Mouse (Mus musculus): Measurements from ENCODE around the gene Hells. TPM values are rescaled to one million over a fixed set of nuclear protein-coding genes. Genes with fewer than 3 reads are reported as not detected.
A peak's percentile ranks its signal among the peaks of the same experiment; 100 is the strongest.

Hells gene
- polyA plus RNA-seq (2014; fragmentation: Nextera tagmentation; extraction: Ambion mirVana): 81.7 and 82.0 TPM in 2 replicates

DNA sequence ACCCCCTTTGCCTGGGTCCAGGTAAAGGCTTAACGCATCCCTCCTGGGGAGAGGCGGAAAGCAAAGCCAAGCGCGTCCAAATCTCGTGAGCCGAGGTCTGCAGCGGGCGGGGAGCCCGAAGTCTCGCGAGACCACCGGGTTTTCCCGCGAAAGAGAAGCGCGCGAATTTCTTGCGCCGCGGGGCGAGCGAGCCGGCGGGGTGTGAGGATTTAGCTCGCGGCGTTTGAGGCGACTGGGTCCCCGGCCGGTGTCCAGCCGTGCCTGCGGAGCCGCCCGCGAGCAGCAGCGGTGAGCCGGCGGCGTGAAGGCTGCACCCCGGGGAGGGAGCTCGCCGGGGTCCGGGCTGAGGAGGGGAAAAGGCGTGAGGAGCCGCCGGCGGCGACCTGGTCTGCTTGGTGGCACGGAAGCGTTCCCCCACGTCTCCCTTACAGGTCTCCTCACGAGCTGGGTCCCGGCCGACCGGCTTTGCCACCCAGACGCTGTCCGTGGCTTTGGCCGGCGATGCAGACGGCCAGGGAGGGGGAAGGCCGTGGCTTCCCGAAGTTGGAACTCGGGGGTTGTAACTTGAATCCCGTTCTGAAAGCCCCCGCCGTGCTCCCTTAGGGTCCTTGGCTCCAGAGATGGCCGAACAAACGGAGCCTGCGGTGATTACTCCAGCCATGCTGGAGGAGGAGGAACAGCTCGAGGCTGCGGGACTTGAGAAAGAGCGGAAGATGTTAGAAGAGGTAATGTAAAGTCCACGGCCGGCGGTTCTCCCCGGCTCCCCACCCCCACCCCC lies at the start of gene Hells:
TSS of gene Hells (plus strand) at position 128 of the 778 bp plus-strand sequence.
- ATAC-seq (replicated peaks; ENCODE audit: low FRiP score) (peak; percentile 91), DNase-seq (ENCODE audit: low spot score) (peak; percentile 91)
- under 1% methylated on average over 76 of the region's 76 CpGs for WGBS

GRCm38 (mm10) chr19:38901146-38902135 lies 29.3 kb upstream of the Hells start:
- no peaks in the 10 kb centered on the region for H3K27me3 ChIP-seq (replicated peaks; ENCODE audit: control insufficient read depth, insufficient read depth, low read length)
- H3K4me3 ChIP-seq (ENCODE audit: low read depth, low read length): no peak overlapping the region
- ATAC-seq (replicated peaks; ENCODE audit: low FRiP score) (no peak), DNase-seq (ENCODE audit: low spot score) (no peak)
- WGBS: 88% methylated on average over 12 of the region's 12 CpGs
- H3K9me3 ChIP-seq (ENCODE audit: control insufficient read depth, low read length): no peaks in the 10 kb centered on the region
- no peaks in the 10 kb centered on the region for H3K4me1 ChIP-seq (replicated peaks; ENCODE audit: control insufficient read depth, insufficient read depth, low read length)
- no peak overlapping the region for H3K9ac ChIP-seq (ENCODE audit: low read depth, low read length)
- peaks cover 5% of the 10 kb centered on the region; the same call in 1 of the 2 replicates for H3K36me3 ChIP-seq (ENCODE audit: control insufficient read depth, insufficient read depth, low read length)
- no peak overlapping the region for H3K27ac ChIP-seq (ENCODE audit: low read depth, low read length)
- H3K4me2 ChIP-seq: no peak overlapping the region

More for the DNA sequence above, at the start of gene Hells:
- H3K9ac ChIP-seq (ENCODE audit: low read depth, low read length): peak within 1 kb of the TSS; percentile 97
- no peaks in the 10 kb centered on the region for H3K9me3 ChIP-seq (ENCODE audit: control insufficient read depth, low read length)
- peaks cover 13% of the 10 kb centered on the region for H3K36me3 ChIP-seq (ENCODE audit: control insufficient read depth, insufficient read depth, low read length)
- H3K4me3 ChIP-seq (ENCODE audit: low read depth, low read length): peak within 1 kb of the TSS; percentile 87
- H3K27me3 ChIP-seq (replicated peaks; ENCODE audit: control insufficient read depth, insufficient read depth, low read length): no peaks in the 10 kb centered on the region
- H3K4me2 ChIP-seq: peak within 1 kb of the TSS; percentile 92
- peaks cover 13% of the 10 kb centered on the region; the same call in 1 of the 2 replicates for H3K4me1 ChIP-seq (replicated peaks; ENCODE audit: control insufficient read depth, insufficient read depth, low read length)
- H3K27ac ChIP-seq (ENCODE audit: low read depth, low read length): peak within 1 kb of the TSS; percentile 77

GRCm38 (mm10) chr19:38902501-38902900 lies 28.2 kb upstream of the Hells start:
- Histone ChIP-seq H3K9ac (ENCODE audit: low read depth, low read length) (no peak overlapping the region), H3K4me3 (ENCODE audit: low read depth, low read length) (no peak overlapping the region), H3K4me1 (replicated peaks; ENCODE audit: control insufficient read depth, insufficient read depth, low read length) (no peaks in the 10 kb centered on the region), H3K9me3 (ENCODE audit: control insufficient read depth, low read length) (no peaks in the 10 kb centered on the region), H3K27ac (ENCODE audit: low read depth, low read length) (no peak overlapping the region), H3K27me3 (replicated peaks; ENCODE audit: control insufficient read depth, insufficient read depth, low read length) (no peaks in the 10 kb centered on the region), H3K36me3 (ENCODE audit: control insufficient read depth, insufficient read depth, low read length) (peaks cover 5% of the 10 kb centered on the region; the same call in 1 of the 2 replicates), H3K4me2 (no peak overlapping the region)
- ATAC-seq (replicated peaks; ENCODE audit: low FRiP score): no peak
- 86% methylated on average over 5 of the region's 5 CpGs for WGBS
- no peak for DNase-seq (ENCODE audit: low spot score)

DNA sequence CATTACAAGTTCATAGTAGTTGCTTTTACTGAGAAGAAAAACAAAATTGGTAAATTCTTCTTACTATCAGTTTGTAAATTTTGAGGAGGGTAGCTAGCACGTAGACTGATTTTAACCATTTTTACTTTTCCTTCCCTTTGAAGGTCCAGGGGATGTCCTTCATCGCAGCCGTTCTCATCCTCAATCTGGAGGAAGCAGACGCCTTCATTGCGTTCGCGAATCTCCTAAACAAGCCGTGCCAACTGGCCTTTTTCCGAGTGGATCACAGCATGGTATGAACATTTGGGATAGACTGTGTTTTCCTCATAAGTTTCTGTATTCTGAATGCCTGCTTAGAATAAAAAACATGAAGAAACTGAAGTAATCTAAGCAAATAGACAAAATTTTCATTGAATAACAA lies 16.9 kb upstream of the Hells start:
- H3K4me1 ChIP-seq (replicated peaks; ENCODE audit: control insufficient read depth, insufficient read depth, low read length): no peaks in the 10 kb centered on the region
- H3K9ac ChIP-seq (ENCODE audit: low read depth, low read length): no peak overlapping the region
- H3K4me3 ChIP-seq (ENCODE audit: low read depth, low read length): no peak overlapping the region
- WGBS: 91% methylated on average over 9 of the region's 9 CpGs
- H3K4me2 ChIP-seq: no peak overlapping the region
- no peak overlapping the region for H3K27ac ChIP-seq (ENCODE audit: low read depth, low read length)
- H3K27me3 ChIP-seq (replicated peaks; ENCODE audit: control insufficient read depth, insufficient read depth, low read length): no peaks in the 10 kb centered on the region
- no peaks in the 10 kb centered on the region for H3K36me3 ChIP-seq (ENCODE audit: control insufficient read depth, insufficient read depth, low read length)
- DNase-seq (ENCODE audit: low spot score) (no peak), ATAC-seq (replicated peaks; ENCODE audit: low FRiP score) (no peak)
- H3K9me3 ChIP-seq (ENCODE audit: control insufficient read depth, low read length): no peaks in the 10 kb centered on the region

GRCm38 (mm10) chr19:38914926-38915325 lies 15.8 kb upstream of the Hells start:
- Histone ChIP-seq H3K9me3 (ENCODE audit: control insufficient read depth, low read length) (no peaks in the 10 kb centered on the region), H3K4me2 (no peak overlapping the region), H3K4me1 (replicated peaks; ENCODE audit: control insufficient read depth, insufficient read depth, low read length) (no peaks in the 10 kb centered on the region), H3K27me3 (replicated peaks; ENCODE audit: control insufficient read depth, insufficient read depth, low read length) (no peaks in the 10 kb centered on the region), H3K9ac (ENCODE audit: low read depth, low read length) (no peak overlapping the region), H3K27ac (ENCODE audit: low read depth, low read length) (no peak overlapping the region), H3K4me3 (ENCODE audit: low read depth, low read length) (no peak overlapping the region), H3K36me3 (ENCODE audit: control insufficient read depth, insufficient read depth, low read length) (no peaks in the 10 kb centered on the region)
- DNase-seq (ENCODE audit: low spot score) (no peak), ATAC-seq (replicated peaks; ENCODE audit: low FRiP score) (no peak)
- WGBS: 90% methylated on average over 15 of the region's 15 CpGs

GRCm38 (mm10) chr19:38915677-38916076 lies 15.0 kb upstream of the Hells start:
- Histone ChIP-seq H3K9ac (ENCODE audit: low read depth, low read length) (no peak overlapping the region), H3K27me3 (replicated peaks; ENCODE audit: control insufficient read depth, insufficient read depth, low read length) (no peaks in the 10 kb centered on the region), H3K27ac (ENCODE audit: low read depth, low read length) (no peak overlapping the region), H3K4me2 (no peak overlapping the region), H3K4me3 (ENCODE audit: low read depth, low read length) (no peak overlapping the region), H3K4me1 (replicated peaks; ENCODE audit: control insufficient read depth, insufficient read depth, low read length) (no peaks in the 10 kb centered on the region), H3K9me3 (ENCODE audit: control insufficient read depth, low read length) (no peaks in the 10 kb centered on the region), H3K36me3 (ENCODE audit: control insufficient read depth, insufficient read depth, low read length) (no peaks in the 10 kb centered on the region)
- DNase-seq (ENCODE audit: low spot score): no peak
- 44% methylated on average over 3 of the region's 3 CpGs for WGBS
- ATAC-seq (replicated peaks; ENCODE audit: low FRiP score): no peak

GRCm38 (mm10) chr19:38928481-38929158 lies 2.1 kb upstream of the Hells start:
- no peaks in the 10 kb centered on the region for H3K36me3 ChIP-seq (ENCODE audit: control insufficient read depth, insufficient read depth, low read length)
- H3K9me3 ChIP-seq (ENCODE audit: control insufficient read depth, low read length): no peaks in the 10 kb centered on the region
- no peak overlapping the region for H3K4me3 ChIP-seq (ENCODE audit: low read depth, low read length)
- H3K27ac ChIP-seq (ENCODE audit: low read depth, low read length): no peak overlapping the region
- WGBS: 91% methylated on average over 10 of the region's 11 CpGs
- no peak overlapping the region for H3K9ac ChIP-seq (ENCODE audit: low read depth, low read length)
- H3K4me2 ChIP-seq: no peak overlapping the region
- peaks cover 13% of the 10 kb centered on the region; the same call in 1 of the 2 replicates for H3K4me1 ChIP-seq (replicated peaks; ENCODE audit: control insufficient read depth, insufficient read depth, low read length)
- no peaks in the 10 kb centered on the region for H3K27me3 ChIP-seq (replicated peaks; ENCODE audit: control insufficient read depth, insufficient read depth, low read length)
- no peak for ATAC-seq (replicated peaks; ENCODE audit: low FRiP score)
- DNase-seq (ENCODE audit: low spot score): no peak

All from liver, embryonic 11.5 days (tissue).